Mouse (Mus musculus) layer of hippocampus, postnatal 10 days (tissue): ENCODE results near the gene Dcaf7. TPM values are rescaled to one million over a fixed set of nuclear protein-coding genes. Genes with fewer than 3 reads are reported as not detected.
"Not testable (repeated sequence)": the region's sequence is repeated elsewhere in the genome, so short reads cannot be mapped to it uniquely, and the experiment has no call there.

Source experiments
- DNase-seq, 2 experiments: peaks; one replicate each; pipeline ENCODE4 v3.0.0; 2021; ENCODE audit warnings: low spot score in 2 of 2
- long read RNA-seq: library from polyadenylated mRNA; stranded (forward); transcript quantifications from one replicate; pipeline ENCODE4 v2.0.0, GENCODE M21; 2023
- total RNA-seq, 2 experiments: library from RNA; stranded (reverse); gene quantifications; 2 replicates each; pipeline ENCODE4 v1.2.3; 2021

Dcaf7 gene
- 100 to 1,000 TPM; 184 to 190 TPM for total RNA-seq
- long read RNA-seq, full-length matches to known transcripts: 7 of 42 reads
- long read RNA-seq, partial matches to known transcripts: 26 of 42 reads
- long read RNA-seq, other reads (novel, unspliced or antisense): 9 of 42 reads

DNA sequence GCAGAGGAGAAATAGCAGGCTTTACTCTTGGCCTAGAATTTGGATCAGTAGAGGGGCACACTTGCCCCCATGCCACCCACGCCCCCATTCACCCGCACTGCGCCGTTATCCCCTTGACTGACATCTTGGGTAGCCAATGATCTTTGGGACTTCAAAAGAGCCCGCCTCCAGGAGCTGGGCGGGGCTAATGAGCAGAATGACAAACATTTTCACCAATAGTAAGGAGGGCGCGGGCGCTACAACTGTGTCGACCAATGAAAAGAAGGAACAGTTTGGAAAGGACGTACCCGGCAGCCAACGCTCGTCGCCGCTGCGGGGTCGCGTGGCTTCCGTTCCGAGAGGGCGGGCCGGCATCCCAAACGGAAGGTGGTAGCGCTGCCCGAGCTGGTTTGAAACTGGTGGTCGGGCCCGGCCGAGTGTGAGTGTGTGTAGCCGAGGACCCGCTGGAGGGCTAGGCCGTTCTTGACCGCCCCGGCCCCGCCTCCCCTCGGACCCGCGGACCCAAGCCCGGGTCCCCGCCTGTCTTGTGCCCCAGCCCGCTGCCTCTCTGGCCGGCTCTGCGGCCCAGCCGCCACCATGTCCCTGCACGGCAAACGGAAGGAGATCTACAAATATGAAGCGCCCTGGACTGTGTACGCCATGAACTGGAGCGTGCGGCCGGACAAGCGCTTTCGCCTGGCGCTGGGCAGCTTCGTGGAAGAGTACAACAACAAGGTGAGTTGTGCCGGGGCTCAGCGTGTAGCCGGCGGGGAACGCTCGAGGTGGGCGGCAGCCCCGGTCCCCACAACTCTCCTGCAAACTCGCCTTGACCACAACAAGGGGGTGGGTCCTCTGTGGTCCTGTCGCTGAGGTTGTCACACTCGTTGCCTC lies at the start of gene Dcaf7:
Gene Dcaf7, plus strand, starts transcription at position 325 of the 870 bp plus-strand sequence.
- peak; percentile 99 to 100 for DNase-seq

DNA sequence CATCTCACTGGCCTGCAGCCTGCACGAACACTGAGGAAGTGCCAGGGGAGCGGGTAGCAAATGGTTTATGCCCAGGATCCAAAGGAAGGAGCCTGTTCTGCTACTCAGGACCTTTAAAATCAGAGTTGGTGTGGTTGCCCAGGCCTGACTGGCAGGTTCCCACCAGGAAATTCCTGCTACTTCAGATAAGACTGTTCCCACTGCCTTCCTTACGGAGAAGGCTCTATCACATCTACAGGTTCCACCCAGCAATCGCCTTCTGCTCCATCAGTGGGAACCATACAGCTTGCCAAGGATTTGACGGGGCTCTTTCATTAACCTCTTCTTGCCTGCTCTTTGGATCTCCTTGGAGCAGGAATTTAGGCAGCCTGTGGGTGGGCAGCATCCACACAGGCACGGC lies 49.2 kb upstream of the Dcaf7 start:
- DNase-seq: no peak

DNA sequence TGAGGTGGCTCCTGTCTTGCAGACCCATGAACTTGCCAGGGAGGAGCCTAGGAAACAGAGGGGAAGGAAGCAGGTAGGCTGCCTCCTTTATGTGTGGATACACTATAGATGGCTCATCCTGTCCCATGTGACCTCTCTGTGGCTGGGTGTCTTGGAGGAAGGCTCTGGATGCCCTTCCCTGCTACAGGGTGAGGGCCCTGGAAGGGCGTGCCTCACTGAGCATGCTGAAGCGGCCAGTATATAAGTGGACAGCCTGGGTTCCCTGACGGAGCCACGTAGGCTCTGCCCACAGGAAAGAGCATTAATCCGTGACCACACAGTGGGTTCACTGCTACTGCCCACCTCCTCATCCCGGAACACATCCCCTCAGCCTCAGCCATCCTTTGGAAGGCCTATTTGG lies 47.2 kb upstream of the Dcaf7 start:
- DNase-seq: no peak

DNA sequence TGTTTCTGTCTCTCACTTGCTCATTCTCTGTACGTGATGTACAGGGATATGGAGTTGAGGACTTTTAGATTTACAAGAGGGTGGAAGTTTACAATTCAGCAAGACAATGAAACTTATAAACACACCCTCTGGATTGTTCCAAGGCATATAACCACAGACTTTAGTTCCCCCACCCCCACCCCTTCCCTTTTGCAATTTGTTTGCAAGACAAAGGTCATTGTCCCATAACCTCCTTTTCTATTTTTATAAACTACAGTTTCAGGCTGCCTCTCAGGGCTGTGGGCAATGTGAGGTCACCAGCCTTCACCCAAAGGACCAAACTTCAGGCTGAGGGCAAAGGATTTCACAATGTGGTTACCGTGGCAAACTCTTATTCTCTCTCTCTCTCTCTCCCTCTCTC lies 46.4 kb upstream of the Dcaf7 start:
- DNase-seq: no peak

GRCm38 (mm10) chr11:105994375-105994774 lies 42.3 kb upstream of the Dcaf7 start, which contains the start of gene Ace3:
TSS of gene Ace3 (plus strand) at chr11:105994675.
- DNase-seq: no peak

- no peak for DNase-seq
Observed at GRCm38 (mm10) chr11:106000062-106000461, 36.6 kb upstream of the Dcaf7 start.

- DNase-seq: no peak
Observed at GRCm38 (mm10) chr11:106001718-106002117, 35.0 kb upstream of the Dcaf7 start.

DNA sequence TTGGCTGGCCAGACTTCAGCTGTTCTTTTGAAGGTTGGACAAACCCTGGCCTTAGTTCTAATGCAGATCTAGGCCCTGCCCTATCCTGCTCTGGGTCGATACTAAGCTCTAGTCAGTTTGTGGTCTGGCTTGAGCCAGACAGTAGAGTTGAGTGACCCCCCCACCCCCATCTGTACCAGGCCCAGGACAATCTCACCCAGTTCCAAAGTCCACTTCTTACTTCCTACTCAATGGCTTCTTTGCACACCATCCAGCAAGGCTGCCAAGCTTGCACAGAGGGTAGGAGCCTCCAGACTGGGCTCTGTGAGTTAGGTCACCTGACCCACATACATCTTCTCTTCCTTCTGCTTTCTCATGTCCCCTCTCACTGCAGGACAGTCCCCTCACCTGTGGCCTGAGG lies 32.1 kb upstream of the Dcaf7 start:
- DNase-seq: no peak

GRCm38 (mm10) chr11:106005970-106006369 lies 30.7 kb upstream of the Dcaf7 start:
- DNase-seq: no peak

DNA sequence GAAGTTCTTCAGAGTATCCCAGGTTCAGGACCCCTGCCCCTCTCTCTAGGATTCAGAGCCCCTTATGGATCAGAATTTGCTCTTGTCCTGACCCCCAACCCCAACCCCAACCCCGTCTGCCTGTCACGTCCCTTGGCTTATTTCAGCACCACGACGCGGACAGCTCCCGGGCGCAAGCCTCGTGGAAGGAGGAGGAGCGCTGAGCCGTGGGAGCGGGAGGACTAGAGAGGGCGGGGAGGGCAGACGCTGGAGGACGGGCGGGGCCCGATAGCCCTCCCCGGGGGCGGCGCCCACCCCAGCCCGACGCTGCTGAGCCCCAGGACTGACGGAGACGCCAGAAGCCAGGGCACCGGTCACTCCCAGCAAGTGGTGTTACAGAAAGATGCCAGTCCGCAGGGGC lies 28.9 kb upstream of the Dcaf7 start, which contains the start of gene Kcnh6:
Gene Kcnh6, plus strand, starts transcription at position 304 of the 400 bp plus-strand sequence.
- DNase-seq: peak; percentile 48 to 63

GRCm38 (mm10) chr11:106012711-106013110 lies 24.0 kb upstream of the Dcaf7 start:
- no peak for DNase-seq

DNA sequence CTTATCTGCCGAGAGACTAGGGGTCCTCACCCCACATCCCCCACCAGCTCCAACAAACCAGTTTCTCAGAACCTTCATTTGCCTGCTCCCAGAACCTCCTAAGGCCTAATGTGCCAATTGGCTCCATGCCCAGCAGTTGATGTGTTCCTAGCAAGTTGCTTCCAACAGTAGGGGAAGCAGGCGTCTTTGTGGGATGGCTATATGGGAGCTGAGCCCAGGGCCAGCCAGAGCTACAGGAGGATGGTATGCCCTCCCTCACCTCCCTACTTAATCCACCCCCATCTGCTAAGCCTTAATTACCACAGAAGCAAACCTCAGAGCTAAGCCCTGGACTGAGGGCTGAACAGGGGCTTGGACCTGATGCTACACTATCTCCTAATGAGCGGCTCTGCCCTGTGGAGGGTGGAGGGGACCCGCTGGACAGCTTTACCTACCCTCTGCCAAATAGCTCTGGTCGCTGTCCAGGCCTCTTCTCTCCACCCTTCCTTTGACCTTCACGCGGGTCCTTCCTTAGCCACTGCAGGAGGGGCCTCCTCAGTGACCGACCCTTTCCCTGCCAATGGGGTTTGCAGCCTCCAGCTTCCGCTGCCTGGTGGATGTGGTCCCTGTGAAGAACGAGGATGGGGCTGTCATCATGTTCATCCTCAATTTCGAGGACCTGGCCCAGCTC lies 23.0 kb upstream of the Dcaf7 start:
- peak; percentile 64 to 67 for DNase-seq

- DNase-seq: no peak
Observed at GRCm38 (mm10) chr11:106016440-106016839, 20.2 kb upstream of the Dcaf7 start.

- DNase-seq: peak in 1 of 2 experiments; percentile 43
Observed at GRCm38 (mm10) chr11:106020051-106020763, 16.5 kb upstream of the Dcaf7 start.

- DNase-seq: no peak
Observed at GRCm38 (mm10) chr11:106025774-106026173, 10.9 kb upstream of the Dcaf7 start.

DNA sequence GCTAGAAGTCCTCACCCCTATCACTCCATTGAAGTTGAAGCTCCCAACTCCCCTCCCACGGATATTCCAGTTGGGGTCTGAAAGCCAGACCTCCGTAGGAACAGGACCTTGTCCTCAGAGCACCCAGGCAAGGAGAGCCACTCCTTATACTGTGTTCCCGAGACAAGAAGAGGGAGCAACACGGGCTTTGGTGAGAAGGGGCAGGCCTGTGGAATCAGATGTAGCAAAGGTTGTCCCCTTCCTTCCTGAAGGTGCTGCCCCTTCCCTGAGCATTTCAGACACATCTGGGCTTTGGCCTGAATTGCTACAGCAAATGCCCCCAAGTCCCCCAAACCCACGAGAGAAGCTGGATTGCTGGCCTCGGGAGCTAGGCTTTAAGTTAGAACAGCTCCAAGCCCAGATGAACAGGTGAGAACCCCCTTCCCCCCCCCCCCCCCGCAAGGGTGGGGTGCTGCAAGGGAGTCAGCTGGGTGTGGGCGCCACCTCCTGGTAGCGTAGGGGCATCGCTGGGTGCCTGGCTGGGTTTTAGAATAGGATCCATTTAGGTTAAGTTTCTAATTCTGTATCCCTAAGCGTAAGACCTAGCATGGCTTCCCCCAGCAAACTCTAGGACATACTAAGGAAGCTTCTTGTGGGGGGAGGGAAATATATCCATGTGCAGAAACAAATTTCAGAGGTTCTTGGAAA lies 10.1 kb upstream of the Dcaf7 start:
- DNase-seq: peak; percentile 68 to 79

- DNase-seq: no peak
Observed at GRCm38 (mm10) chr11:106027607-106028006, 9.1 kb upstream of the Dcaf7 start.

- DNase-seq: not testable (repeated sequence)
Observed at GRCm38 (mm10) chr11:106032074-106032473, 4.6 kb upstream of the Dcaf7 start.

- DNase-seq: no peak
Observed at GRCm38 (mm10) chr11:106033491-106033919, 3.2 kb upstream of the Dcaf7 start.

GRCm38 (mm10) chr11:106034986-106035385 lies 1.7 kb upstream of the Dcaf7 start:
- no peak for DNase-seq

DNA sequence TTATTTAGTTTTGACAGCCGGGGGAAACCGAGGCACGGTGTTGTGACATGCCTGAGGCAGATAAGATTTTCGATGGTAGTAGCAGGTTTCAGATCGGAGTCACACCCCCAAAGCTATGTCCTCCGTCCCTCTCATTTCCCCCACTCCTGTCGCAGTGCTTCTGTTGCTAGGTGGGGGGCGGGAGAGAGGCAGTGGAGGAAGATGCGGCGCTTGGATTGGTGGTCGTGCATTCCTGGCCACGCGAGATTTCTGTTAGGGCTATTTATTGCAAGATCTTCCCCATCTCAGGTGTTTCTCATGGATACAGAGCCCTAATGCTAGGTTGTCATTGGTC lies 713 bp downstream of the Dcaf7 start:
- peak; percentile 69 to 76 for DNase-seq
